20 mouse cellular contexts compared by ENCODE assay signal in the genomic region with DNA sequence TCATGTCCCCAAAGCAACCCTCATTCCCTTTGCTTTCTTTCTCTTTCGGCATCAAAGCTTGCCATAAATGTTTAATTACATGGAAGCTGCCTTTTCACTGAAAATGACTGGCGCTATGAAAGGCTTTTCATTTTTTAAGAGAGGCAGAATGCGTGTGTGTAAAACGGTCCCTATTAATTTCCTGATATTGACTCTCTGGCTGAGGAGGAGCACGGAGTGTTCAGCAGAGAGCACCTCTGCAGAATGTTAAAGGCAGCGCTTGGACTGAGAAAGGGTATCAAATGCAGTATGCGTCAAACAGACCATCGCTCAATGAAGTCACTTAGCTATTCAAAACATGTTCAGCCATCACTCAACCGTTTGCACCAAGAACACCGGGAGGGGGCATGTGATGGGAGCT. TPM values are rescaled to one million over a fixed set of nuclear protein-coding genes. Genes with fewer than 3 reads are reported as not detected.
DNase-seq lines count a peak whose midpoint lies in the region; ATAC-seq lines count a peak whose summit lies in the region.
"Had no signal": no experiment of that assay in that cellular context is flagged by ENCODE, and none has a peak within 500 bp of the region (broad histone marks: within the 10 kb centered on the region; RNA-seq: fewer than 3 reads in every experiment).

No protein-coding gene starts in this region.

- H3K36me3 ChIP-seq in forebrain, embryonic 12.5 days (replicated peaks) = no peaks in the 10 kb centered on the region
- H3K36me3 ChIP-seq in forebrain, embryonic 10.5 days (replicated peaks) = no peaks in the 10 kb centered on the region
- no peaks in the 10 kb centered on the region for H3K36me3 ChIP-seq in hindbrain, embryonic 13.5 days
- H3K36me3 ChIP-seq in midbrain, embryonic 16.5 days (ENCODE audit: control insufficient read depth, insufficient read depth, low read length) = no peaks in the 10 kb centered on the region
- H3K36me3 ChIP-seq in heart, embryonic 10.5 days = no peaks in the 10 kb centered on the region
- H3K36me3 ChIP-seq: embryonic facial prominence, embryonic 10.5 days; kidney, embryonic 15.5 days had no signal

- H3K9ac ChIP-seq in forebrain, embryonic 12.5 days = no peak overlapping the region
- peak overlapping the region; percentile 92 for H3K9ac ChIP-seq in hindbrain, embryonic 13.5 days
- peak overlapping the region; percentile 55 for H3K9ac ChIP-seq in midbrain, embryonic 16.5 days (ENCODE audit: low read depth, low read length)
- H3K9ac ChIP-seq: kidney, embryonic 15.5 days; liver, postnatal 0 days had no signal

- peaks cover 20% of the 10 kb centered on the region for H3K4me1 ChIP-seq in forebrain, embryonic 12.5 days
- H3K4me1 ChIP-seq in forebrain, embryonic 10.5 days = peaks cover 13% of the 10 kb centered on the region
- H3K4me1 ChIP-seq in hindbrain, embryonic 13.5 days (replicated peaks) = peaks cover 56% of the 10 kb centered on the region
- H3K4me1 ChIP-seq in midbrain, embryonic 16.5 days (ENCODE audit: control insufficient read depth, insufficient read depth, low read length) = peaks cover 38% of the 10 kb centered on the region
- H3K4me1 ChIP-seq in heart, embryonic 10.5 days = peaks cover 8% of the 10 kb centered on the region

- peak overlapping the region; percentile 4; the same call in 1 of the 2 replicates for H3K4me3 ChIP-seq in forebrain, embryonic 12.5 days (replicated peaks)
- H3K4me3 ChIP-seq in forebrain, embryonic 10.5 days = no peak overlapping the region
- H3K4me3 ChIP-seq in hindbrain, embryonic 13.5 days = peak overlapping the region; percentile 72
- H3K4me3 ChIP-seq in midbrain, embryonic 16.5 days (ENCODE audit: low read depth, low read length) = peak overlapping the region; percentile 77
- H3K4me3 ChIP-seq in heart, embryonic 10.5 days = no peak overlapping the region
- H3K4me3 ChIP-seq: embryonic facial prominence, embryonic 10.5 days; gastrocnemius, adult 2 months; kidney, embryonic 15.5 days had no signal

- 51% methylated on average over 10 of the region's 10 CpGs for WGBS in forebrain, embryonic 12.5 days
- WGBS in forebrain, embryonic 10.5 days = 84% methylated on average over 10 of the region's 10 CpGs
- WGBS in hindbrain, embryonic 13.5 days = 38% methylated on average over 10 of the region's 10 CpGs
- WGBS in midbrain, embryonic 16.5 days = 23% methylated on average over 10 of the region's 10 CpGs
- 78% methylated on average over 10 of the region's 10 CpGs for WGBS in heart, embryonic 10.5 days

- no peak overlapping the region for H3K27ac ChIP-seq in forebrain, embryonic 12.5 days
- H3K27ac ChIP-seq in forebrain, embryonic 10.5 days = no peak overlapping the region
- peak overlapping the region; percentile 91 for H3K27ac ChIP-seq in hindbrain, embryonic 13.5 days
- peak overlapping the region; percentile 63 for H3K27ac ChIP-seq in midbrain, embryonic 16.5 days (ENCODE audit: low read length)
- H3K27ac ChIP-seq in heart, embryonic 10.5 days = no peak overlapping the region
- H3K27ac ChIP-seq: embryonic facial prominence, embryonic 10.5 days; gastrocnemius, adult 2 months; kidney, embryonic 15.5 days; stomach, postnatal 0 days had no signal

- peak overlapping the region; percentile 63 for H3K4me2 ChIP-seq in forebrain, embryonic 12.5 days
- H3K4me2 ChIP-seq in hindbrain, embryonic 13.5 days = peak overlapping the region; percentile 72
- H3K4me2 ChIP-seq in midbrain, embryonic 16.5 days (ENCODE audit: low read length) = peak overlapping the region; percentile 85
- H3K4me2 ChIP-seq: kidney, embryonic 15.5 days had no signal

- no peaks in the 10 kb centered on the region for H3K9me3 ChIP-seq in forebrain, embryonic 12.5 days
- no peaks in the 10 kb centered on the region for H3K9me3 ChIP-seq in forebrain, embryonic 10.5 days
- H3K9me3 ChIP-seq in hindbrain, embryonic 13.5 days = no peaks in the 10 kb centered on the region
- no peaks in the 10 kb centered on the region for H3K9me3 ChIP-seq in midbrain, embryonic 16.5 days (replicated peaks; ENCODE audit: control insufficient read depth, low read length, poor library complexity, severe bottlenecking)
- H3K9me3 ChIP-seq in heart, embryonic 10.5 days = no peaks in the 10 kb centered on the region
- H3K9me3 ChIP-seq: embryonic facial prominence, embryonic 10.5 days; kidney, embryonic 15.5 days had no signal

- no peak for ATAC-seq in forebrain, embryonic 12.5 days (ENCODE audit: low FRiP score)
- no peak for ATAC-seq in hindbrain, embryonic 13.5 days (ENCODE audit: low FRiP score)
- 0 out of 2 replicates have a peak, but pooled peaks have one; percentile 28 for ATAC-seq in midbrain, embryonic 16.5 days
- ATAC-seq: inflammation-experienced regulatory T-cells, adult 6 months; liver, postnatal 0 days had no signal

- peaks cover 46% of the 10 kb centered on the region for H3K27me3 ChIP-seq in forebrain, embryonic 12.5 days
- peaks cover 40% of the 10 kb centered on the region for H3K27me3 ChIP-seq in forebrain, embryonic 10.5 days (ENCODE audit: poor library complexity, severe bottlenecking)
- H3K27me3 ChIP-seq in hindbrain, embryonic 13.5 days = 0 out of 2 replicates have a peak, but pooled peaks cover 5% of the 10 kb centered on the region
- H3K27me3 ChIP-seq in midbrain, embryonic 16.5 days (ENCODE audit: control insufficient read depth, insufficient read depth, low read depth, low read length) = no peaks in the 10 kb centered on the region
- H3K27me3 ChIP-seq in heart, embryonic 10.5 days (ENCODE audit: insufficient read depth, poor library complexity, severe bottlenecking) = peaks cover 40% of the 10 kb centered on the region

- no peak for DNase-seq in forebrain, embryonic 10.5 days (ENCODE audit: extremely low spot score, low spot score)
- DNase-seq in brain, adult 2 months (ENCODE audit: low read depth, low spot score) = peak; percentile 48
- DNase-seq in thymus, adult 18-20 months = no peak
- DNase-seq in frontal cortex, postnatal 10 days (ENCODE audit: low spot score in 2 of 2) = no peak
- no peak for DNase-seq in heart, embryonic 10.5 days (ENCODE audit: low spot score)
- DNase-seq: adrenal gland, postnatal 14 days; gastrocnemius, adult 2 months; heart, adult 18-20 months; liver, postnatal 0 days; lung, postnatal 36 days; spleen, adult 18-20 months; thymus, postnatal 25 days had no signal

RNA-seq across cellular contexts. Expression of gene Cacng2, which starts 2.9 kb away (rescaled TPM):
- polyA plus RNA-seq in forebrain, embryonic 12.5 days (2016; fragmentation: Nextera tagmentation; extraction: Ambion mirVana) = 2.2 and 2.5 TPM in 2 replicates
- 0.05 and 0.20 TPM in 2 replicates for polyA plus RNA-seq in forebrain, embryonic 10.5 days (2016; fragmentation: Nextera tagmentation; extraction: Ambion mirVana)
- 10.5 and 10.7 TPM in 2 replicates for polyA plus RNA-seq in hindbrain, embryonic 13.5 days (2015; fragmentation: Nextera tagmentation; extraction: Ambion mirVana)
- polyA plus RNA-seq in midbrain, embryonic 16.5 days (2015; fragmentation: Nextera tagmentation; extraction: Ambion mirVana) = 13.4 and 13.6 TPM in 2 replicates
- polyA plus RNA-seq in heart, embryonic 10.5 days (2016; fragmentation: Nextera tagmentation; extraction: Ambion mirVana) = not detected in 2 replicates
- polyA plus RNA-seq: heart, postnatal 0 days; inflammation-experienced regulatory T-cells, adult 6 months; liver, postnatal 0 days had no signal

RNA-seq across cellular contexts. Expression of gene Ift27, which starts 57.0 kb away (rescaled TPM):
- polyA plus RNA-seq in forebrain, embryonic 12.5 days (2016; fragmentation: Nextera tagmentation; extraction: Ambion mirVana) = 127 and 131 TPM in 2 replicates
- polyA plus RNA-seq in forebrain, embryonic 10.5 days (2016; fragmentation: Nextera tagmentation; extraction: Ambion mirVana) = 158 and 162 TPM in 2 replicates
- polyA plus RNA-seq in hindbrain, embryonic 13.5 days (2015; fragmentation: Nextera tagmentation; extraction: Ambion mirVana) = 106 and 111 TPM in 2 replicates
- polyA plus RNA-seq in midbrain, embryonic 16.5 days (2015; fragmentation: Nextera tagmentation; extraction: Ambion mirVana) = 90.0 and 104 TPM in 2 replicates
- polyA plus RNA-seq in heart, embryonic 10.5 days (2016; fragmentation: Nextera tagmentation; extraction: Ambion mirVana) = 49.0 and 60.4 TPM in 2 replicates

Comparison
In these comparisons a context has a peak if more than half of its experiments do, and no peak if none do; other contexts are left out.
1. H3K4me3 ChIP-seq: peak in forebrain, embryonic 12.5 days (single experiment), hindbrain, embryonic 13.5 days (single experiment) and midbrain, embryonic 16.5 days (single experiment); none in forebrain, embryonic 10.5 days (single experiment) and heart, embryonic 10.5 days (single experiment).
2. H3K27ac ChIP-seq: peak in hindbrain, embryonic 13.5 days (single experiment) and midbrain, embryonic 16.5 days (single experiment); none in forebrain, embryonic 12.5 days (single experiment), forebrain, embryonic 10.5 days (single experiment) and heart, embryonic 10.5 days (single experiment).
3. Peak in every context shown above with its lines, with median percentiles within 50 percentile points of each other: H3K4me2 ChIP-seq.